Mouse (Mus musculus) layer of hippocampus, postnatal 36 days (tissue): Measurements from ENCODE around the gene Tex21. TPM values are rescaled to one million over a fixed set of nuclear protein-coding genes. Genes with fewer than 3 reads are reported as not detected.
A peak's percentile ranks its signal among the peaks of the same experiment; 100 is the strongest.
"Not testable (repeated sequence)": the region's sequence is repeated elsewhere in the genome, so short reads cannot be mapped to it uniquely, and the experiment has no call there.

Source experiments
- DNase-seq, 2 experiments: peaks; one replicate each; pipeline ENCODE4 v3.0.0; 2022
- total RNA-seq, 2 experiments: library from RNA; stranded (reverse); gene quantifications; 2 replicates each; pipeline ENCODE4 v1.2.3; 2021

Tex21 gene
- total RNA-seq, 2 experiments from 2014 or later, result not detected

GRCm38 (mm10) chr12:76194526-76194925 is 52.0 kb downstream of the Tex21 start:
- DNase-seq, result no peak

- DNase-seq, result no peak
These were observed 55.6 kb downstream of the Tex21 start for GRCm38 (mm10) chr12:76190940-76191339.

- peak in 1 of 2 experiments; percentile 26 for DNase-seq
These were observed 58.7 kb downstream of the Tex21 start for GRCm38 (mm10) chr12:76187849-76188248.

GRCm38 (mm10) chr12:76186473-76186872 is 60.1 kb downstream of the Tex21 start:
- no peak for DNase-seq

DNA sequence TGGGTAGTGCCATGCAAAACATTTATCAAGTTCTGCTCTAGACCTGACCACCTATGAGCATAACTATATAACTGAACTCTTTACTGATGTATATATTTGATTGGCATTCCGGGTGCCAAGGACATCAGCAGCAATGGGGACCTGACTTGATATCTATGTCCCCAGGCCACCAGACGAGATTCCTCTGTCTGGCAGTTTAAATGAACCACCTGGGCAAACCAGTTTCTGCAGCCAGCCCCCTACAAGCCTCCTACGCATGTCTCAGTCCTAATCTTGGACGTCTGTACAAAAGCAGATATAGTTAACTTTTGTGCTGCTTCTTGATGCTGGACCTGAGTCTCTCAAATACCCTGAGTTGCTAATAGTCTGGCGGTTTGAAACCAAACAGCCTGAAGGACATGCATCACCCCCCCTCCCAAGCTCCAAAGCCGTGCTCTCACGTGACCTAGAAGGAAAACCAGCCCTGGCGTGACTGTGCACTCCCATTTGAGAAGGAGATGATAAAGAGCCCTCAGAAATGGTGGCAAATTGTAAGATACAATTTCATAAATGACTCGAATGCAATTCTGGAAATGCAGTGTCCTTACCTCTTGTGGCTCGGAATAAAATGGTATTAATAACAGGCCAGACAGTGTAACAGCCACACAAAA is 61.3 kb downstream of the Tex21 start:
- no peak for DNase-seq

- DNase-seq, result no peak
These were observed 62.3 kb downstream of the Tex21 start for GRCm38 (mm10) chr12:76184271-76184670.

- DNase-seq, result no peak
These were observed 63.7 kb downstream of the Tex21 start for GRCm38 (mm10) chr12:76182831-76183230.

GRCm38 (mm10) chr12:76181471-76181870 is 65.1 kb downstream of the Tex21 start:
- DNase-seq, result no peak

- no peak for DNase-seq
These were observed 66.1 kb downstream of the Tex21 start for GRCm38 (mm10) chr12:76180442-76180841.

- DNase-seq, result no peak
These were observed 67.0 kb downstream of the Tex21 start for GRCm38 (mm10) chr12:76179527-76179926.

DNA sequence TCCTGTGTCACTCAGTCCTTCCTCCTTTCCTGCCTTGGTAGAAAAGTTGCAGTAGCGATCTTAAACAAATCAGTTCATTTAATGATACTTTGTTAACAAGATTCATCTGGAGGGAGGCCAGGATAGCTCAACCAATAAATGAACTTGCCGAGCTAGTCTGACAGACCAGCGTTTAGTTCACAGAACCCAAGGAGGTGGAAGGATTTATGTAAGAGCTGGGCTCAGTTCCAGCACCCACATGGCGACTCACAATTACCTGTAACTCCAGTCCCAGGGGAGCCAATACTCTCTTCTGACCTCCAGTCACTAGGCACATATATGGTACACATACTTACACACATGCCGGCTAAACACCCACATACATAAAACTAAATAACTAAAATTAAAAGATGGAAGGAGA is 67.5 kb downstream of the Tex21 start:
- no peak for DNase-seq

DNA sequence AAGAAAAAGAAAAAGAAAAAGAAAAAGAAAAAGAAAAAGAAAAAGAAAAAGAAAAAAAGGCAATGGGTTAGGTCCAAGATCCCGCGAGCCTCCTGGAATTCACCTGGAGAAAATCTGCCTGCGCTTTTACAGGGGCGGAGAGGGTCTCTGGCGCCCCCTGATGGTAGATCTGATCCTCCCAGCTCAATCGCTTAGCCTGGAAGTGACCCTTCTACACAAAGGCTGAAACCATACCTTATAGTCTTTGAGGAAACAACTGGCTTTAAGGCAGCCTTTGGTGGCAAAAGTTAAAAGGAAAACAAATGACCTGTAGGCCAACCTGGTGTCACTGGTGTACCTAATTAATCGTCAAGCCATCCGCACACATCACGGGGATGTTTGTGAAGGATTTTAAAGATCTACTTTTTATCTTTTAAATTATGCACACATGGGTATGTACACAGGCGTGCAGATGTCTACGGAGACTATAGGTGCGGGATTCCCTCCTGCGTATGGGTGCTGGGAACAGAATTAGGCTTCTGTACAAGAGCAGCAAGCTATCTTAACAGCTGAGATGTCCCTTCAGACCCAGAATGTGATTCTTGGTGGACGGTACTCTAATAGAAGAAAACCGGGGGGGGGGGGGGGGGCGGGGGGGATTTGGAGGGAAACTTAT is 68.6 kb downstream of the Tex21 start:
- DNase-seq, result peak in 1 of 2 experiments; percentile 57

DNA sequence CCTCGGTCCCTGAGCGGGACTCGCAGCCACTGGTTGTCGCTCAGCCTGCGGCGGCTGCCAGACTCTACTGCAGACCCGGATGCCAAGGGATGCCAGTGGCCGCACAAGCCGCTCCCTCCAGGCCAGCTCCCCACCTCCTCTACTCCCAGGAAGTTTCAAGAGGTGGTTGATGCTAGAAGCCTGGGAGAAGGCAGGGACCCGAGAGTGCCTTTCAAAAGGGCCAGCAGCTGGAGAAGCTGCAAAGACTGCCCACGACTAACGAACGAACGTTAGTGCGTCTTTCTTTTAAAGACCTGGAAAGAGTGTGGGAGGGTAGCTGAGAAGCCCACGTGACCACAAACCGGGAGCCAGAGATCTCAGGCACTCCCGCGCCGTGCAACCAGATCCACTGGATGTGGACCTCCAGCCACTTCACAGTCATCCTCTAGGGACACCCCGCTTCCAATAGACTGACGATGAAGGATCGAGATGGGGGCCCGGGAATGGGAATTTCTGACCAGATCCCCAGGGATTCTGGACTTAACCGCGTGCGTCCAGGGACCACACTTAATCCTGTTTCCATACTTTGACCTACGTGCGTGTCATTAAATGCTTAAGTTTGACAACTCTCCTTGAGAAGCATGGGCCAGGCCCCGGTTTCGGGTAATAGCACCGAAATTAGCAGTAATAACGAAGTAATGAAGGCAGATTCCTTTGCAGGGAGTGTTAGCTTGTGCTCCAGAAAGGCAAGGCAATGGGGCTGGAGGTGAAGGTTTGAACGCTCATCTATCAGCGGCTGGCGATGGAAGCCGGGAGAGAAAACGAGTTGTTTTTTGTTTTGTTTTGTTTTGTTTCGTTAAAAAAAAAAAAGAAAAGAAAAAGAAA is 69.3 kb downstream of the Tex21 start, which contains the start of gene Esr2:
Esr2 (minus strand) TSS at position 260 of the 864 bp plus-strand sequence.
- DNase-seq, result peak in 1 of 2 experiments; percentile 19

DNA sequence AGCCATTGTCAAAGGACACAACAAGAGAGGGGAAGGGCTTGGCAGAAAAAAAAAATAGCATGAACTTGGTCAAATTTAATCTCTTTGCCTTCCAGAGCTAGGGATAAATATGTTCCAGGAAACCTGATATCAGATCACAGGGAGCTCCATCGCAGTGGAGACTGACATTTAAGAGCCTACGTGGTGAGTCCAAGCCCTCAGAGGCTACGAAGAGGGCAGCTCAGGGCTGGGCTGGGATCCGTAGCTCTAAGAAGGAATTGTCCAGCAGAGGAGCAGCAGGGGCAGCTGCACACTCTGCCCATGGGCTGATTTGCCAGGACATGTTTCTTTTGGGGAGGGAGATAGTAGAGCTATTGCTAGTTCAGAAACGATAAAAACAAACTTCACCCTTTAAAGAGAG is 80.9 kb downstream of the Tex21 start:
- no peak for DNase-seq

- not testable (repeated sequence) for DNase-seq
These were observed 94.2 kb downstream of the Tex21 start for GRCm38 (mm10) chr12:76152389-76152788.

Other genes with a start within 250 kb of the Tex21 start
- under 1 TPM; 0.13 to 0.25 TPM for gene Esr2, start 69.5 kb downstream of the Tex21 start, total RNA-seq
- 10 to 100 TPM; 46.1 to 47.3 TPM for gene Mthfd1, start 8.6 kb upstream of the Tex21 start, total RNA-seq
- gene Akap5, start 78.1 kb upstream of the Tex21 start, total RNA-seq, result 10 to 100 TPM; 56.5 to 58.3 TPM
- gene Zbtb25, start 122.9 kb upstream of the Tex21 start, total RNA-seq, result 10 to 100 TPM; 15.7 to 22.1 TPM
- 1 to 10 TPM; 7.3 to 8.7 TPM for gene Zbtb1, start 123.5 kb upstream of the Tex21 start, total RNA-seq
- 100 to 1,000 TPM; 109 to 116 TPM for gene Hspa2, start 157.4 kb upstream of the Tex21 start, total RNA-seq
- gene Ppp1r36, start 170.8 kb upstream of the Tex21 start, total RNA-seq, result 1 to 10 TPM; 1.7 to 1.8 TPM